Comparison of ENCODE assay signal across 12 mouse cellular contexts in genomic region chr10:30622928-30623327, GRCm38 (mm10). TPM values are rescaled to one million over a fixed set of nuclear protein-coding genes. Genes with fewer than 3 reads are reported as not detected.
DNase-seq lines count a peak whose midpoint lies in the region; ATAC-seq and TF ChIP-seq lines count a peak whose summit lies in the region.
"Had no signal": no experiment of that assay in that cellular context is flagged by ENCODE, and none has a peak within 500 bp of the region (broad histone marks: within the 10 kb centered on the region; RNA-seq: fewer than 3 reads in every experiment).

No protein-coding gene starts in this region.

- H3K27ac ChIP-seq in heart, adult 2 months, result no peak overlapping the region
- no peak overlapping the region for H3K27ac ChIP-seq in heart, embryonic 10.5 days
- H3K27ac ChIP-seq: hindbrain, embryonic 15.5 days; limb, embryonic 10.5 days had no signal

- no peaks in the 10 kb centered on the region for H3K27me3 ChIP-seq in heart, adult 2 months (ENCODE audit: control insufficient read depth, insufficient read depth, low read length)
- no peaks in the 10 kb centered on the region for H3K27me3 ChIP-seq in heart, embryonic 10.5 days (ENCODE audit: insufficient read depth, poor library complexity, severe bottlenecking)
- H3K27me3 ChIP-seq: hindbrain, embryonic 15.5 days had no signal

- DNase-seq in heart, adult 2 months, result no peak
- DNase-seq in heart, adult 18-20 months, result no peak
- peak; percentile 44 for DNase-seq in thymus, postnatal 0 days (ENCODE audit: low spot score)
- no peak for DNase-seq in thymus, adult 18-20 months
- DNase-seq in adrenal gland, postnatal 10 days, result no peak
- no peak for DNase-seq in heart, embryonic 10.5 days (ENCODE audit: low spot score)
- DNase-seq in adrenal gland, postnatal 25 days, result no peak
- DNase-seq: cerebellum, postnatal 14 days; lung, postnatal 10 days had no signal

- no peak overlapping the region for H3K4me3 ChIP-seq in heart, adult 2 months
- H3K4me3 ChIP-seq in heart, embryonic 10.5 days, result no peak overlapping the region
- H3K4me3 ChIP-seq: hindbrain, embryonic 15.5 days; limb, embryonic 10.5 days had no signal

- no peak for TF ChIP-seq POLR2A in heart, adult 2 months (IDR thresholded peaks at IDR 0.05; ENCODE audit: insufficient read depth, low read depth, low read length)

- peak; percentile 39 for TF ChIP-seq CTCF in heart, adult 2 months (IDR thresholded peaks at IDR 0.05)

- no peaks in the 10 kb centered on the region for H3K9me3 ChIP-seq in heart, embryonic 10.5 days
- H3K9me3 ChIP-seq: hindbrain, embryonic 15.5 days; limb, embryonic 10.5 days had no signal

- no peak for TF ChIP-seq EP300 in heart, adult 2 months (IDR thresholded peaks at IDR 0.05; ENCODE audit: insufficient read depth, low read depth, low read length)

- peak; percentile 43 for ATAC-seq in common myeloid progenitor, adult 5-6 weeks (replicated peaks; ENCODE audit: low read depth, poor library complexity, severe bottlenecking)

- intact Hi-C loops in heart, adult 2 months (cut with DNase I), result no loop called here

- H3K79me2 ChIP-seq in heart, adult 2 months (replicated peaks; ENCODE audit: control insufficient read depth, insufficient read depth, low read length), result no peaks in the 10 kb centered on the region

- H3K36me3 ChIP-seq in heart, adult 2 months (ENCODE audit: control insufficient read depth, insufficient read depth, low read length), result no peaks in the 10 kb centered on the region
- no peaks in the 10 kb centered on the region for H3K36me3 ChIP-seq in heart, embryonic 10.5 days
- H3K36me3 ChIP-seq: hindbrain, embryonic 15.5 days; limb, embryonic 10.5 days had no signal

- no peaks in the 10 kb centered on the region; the same call in 1 of the 2 replicates for H3K4me1 ChIP-seq in heart, adult 2 months (ENCODE audit: control insufficient read depth, insufficient read depth, low read length)
- H3K4me1 ChIP-seq in heart, embryonic 10.5 days, result no peaks in the 10 kb centered on the region
- H3K4me1 ChIP-seq: limb, embryonic 10.5 days had no signal

- no peak overlapping the region for H3K9ac ChIP-seq in heart, adult 2 months (ENCODE audit: low read depth, low read length)
- H3K9ac ChIP-seq: hindbrain, embryonic 15.5 days had no signal

RNA-seq across cellular contexts. Expression of gene Hint3, which starts 6.5 kb away (rescaled TPM):
- 10 to 100 TPM; 70.1 to 92.3 TPM for total RNA-seq in heart, adult 2 months (2021)
- 22.4 and 40.4 TPM in 2 replicates for polyA plus RNA-seq in heart, adult 2 months (2012; rRNA removed)
- total RNA-seq in heart, adult 18-20 months (2021), result 10 to 100 TPM; 89.6 to 92.2 TPM
- polyA plus RNA-seq in thymus, postnatal 0 days (2015; fragmentation: Nextera tagmentation; extraction: Ambion mirVana), result 46.7 and 47.4 TPM in 2 replicates
- total RNA-seq in common myeloid progenitor, adult 5-6 weeks (2017), result 11.3 and 12.3 TPM in 2 replicates
- total RNA-seq in adrenal gland, postnatal 10 days (2021), result 10 to 100 TPM; 42.9 to 44.3 TPM
- polyA plus RNA-seq in heart, embryonic 10.5 days (2016; fragmentation: Nextera tagmentation; extraction: Ambion mirVana), result 17.1 and 26.8 TPM in 2 replicates
- total RNA-seq in adrenal gland, postnatal 25 days (2021), result 48.5 and 65.1 TPM in 2 replicates

RNA-seq across cellular contexts. Expression of gene Trmt11, which starts 22.4 kb away (rescaled TPM):
- 1 to 10 TPM; 4.3 to 6.4 TPM for total RNA-seq in heart, adult 2 months (2021)
- polyA plus RNA-seq in heart, adult 2 months (2012; rRNA removed), result 1.1 and 3.0 TPM in 2 replicates
- total RNA-seq in heart, adult 18-20 months (2021), result 1 to 10 TPM; 4.6 to 7.8 TPM
- 23.2 and 23.9 TPM in 2 replicates for polyA plus RNA-seq in thymus, postnatal 0 days (2015; fragmentation: Nextera tagmentation; extraction: Ambion mirVana)
- 27.5 and 31.3 TPM in 2 replicates for total RNA-seq in common myeloid progenitor, adult 5-6 weeks (2017)
- total RNA-seq in adrenal gland, postnatal 10 days (2021), result 10 to 100 TPM in 1 of 2 experiments, 1 to 10 TPM in 1; 7.3 to 11.5 TPM
- 23.1 and 30.3 TPM in 2 replicates for polyA plus RNA-seq in heart, embryonic 10.5 days (2016; fragmentation: Nextera tagmentation; extraction: Ambion mirVana)
- total RNA-seq in adrenal gland, postnatal 25 days (2021), result 10.8 and 11.7 TPM in 2 replicates
